Mouse (Mus musculus) left cerebral cortex, adult 2 months (tissue): ENCODE results near the gene Smoc1. TPM values are rescaled to one million over a fixed set of nuclear protein-coding genes. Genes with fewer than 3 reads are reported as not detected.

Experiments
- DNase-seq, 2 experiments: peaks; one replicate each; pipeline ENCODE4 v3.0.0; 2021 to 2022; ENCODE audit warnings: low spot score in 2 of 2, mixed read lengths in 1 of 2; ENCODE audit errors: extremely low spot score in 1 of 2
- H3K27ac ChIP-seq: fragments of 200-600 bp; 2 replicates; pipeline ENCODE4 v1.8.1; 2022
- H3K4me3 ChIP-seq: fragments of 200-600 bp; 2 replicates; pipeline ENCODE4 v1.8.1; 2022
- CTCF ChIP-seq: fragments of 200-600 bp; IDR thresholded peaks from 2 replicates; pipeline ENCODE4 v1.8.1; 2022; ENCODE audit warnings: antibody characterized with exemption, mild to moderate bottlenecking, moderate library complexity
- intact Hi-C: fragments of 180-260 bp; cut with DNase I; formaldehyde crosslinking; loops from one replicate; pipeline ENCODE4 v1.15.1; 2025
- total RNA-seq, 2 experiments: library from RNA; stranded (reverse); gene quantifications; 2 replicates each; pipeline ENCODE4 v1.2.3; 2021

Smoc1 gene
- total RNA-seq, 2 experiments from 2014 or later = 8.8 to 9.6 TPM

DNA sequence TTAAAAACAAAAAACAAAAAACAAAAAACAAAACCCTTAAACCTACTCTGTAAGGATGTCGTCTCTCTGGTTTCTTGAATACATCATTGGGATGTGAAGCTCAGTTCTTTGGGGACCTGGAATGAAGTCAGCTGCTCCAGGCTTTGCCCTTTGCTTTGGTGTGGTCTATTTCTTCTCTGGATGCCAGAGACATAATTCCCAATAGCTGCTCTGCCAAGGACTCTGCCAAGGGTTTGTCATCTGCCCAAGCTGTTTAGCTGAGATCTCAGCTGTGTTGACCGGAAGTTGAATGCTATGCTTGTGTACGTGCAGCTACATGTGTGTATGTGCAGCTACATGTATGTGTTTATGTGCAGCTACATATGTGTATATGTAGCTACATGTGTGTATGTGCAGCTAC is 83.4 kb downstream of the Smoc1 start:
- no peak overlapping the region for H3K4me3 ChIP-seq
- H3K27ac ChIP-seq = no peak overlapping the region
- no peak for TF ChIP-seq CTCF
- intact Hi-C loops = no loop called here
- no peak for DNase-seq

DNA sequence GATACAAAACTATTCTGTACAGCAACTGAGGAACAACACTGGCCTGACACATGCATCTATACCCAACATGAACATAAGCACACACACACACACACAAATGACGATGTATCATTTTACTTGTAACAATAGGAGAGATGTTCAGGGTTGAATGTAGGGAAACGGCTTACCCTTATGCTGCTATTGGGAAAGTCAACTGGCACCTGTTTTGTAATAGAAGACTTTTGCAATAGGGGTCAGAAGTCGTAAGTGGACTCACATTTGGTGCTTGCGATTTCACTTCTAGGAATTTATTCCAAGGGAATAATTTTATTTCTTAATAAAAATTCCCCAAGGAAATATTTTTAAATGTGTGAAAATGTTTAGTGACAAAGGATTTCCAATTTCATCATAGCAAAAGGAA is 85.7 kb downstream of the Smoc1 start:
- no peak for TF ChIP-seq CTCF
- Histone ChIP-seq H3K4me3 (no peak overlapping the region), H3K27ac (no peak overlapping the region)
- intact Hi-C loops = no loop called here
- DNase-seq = no peak

DNA sequence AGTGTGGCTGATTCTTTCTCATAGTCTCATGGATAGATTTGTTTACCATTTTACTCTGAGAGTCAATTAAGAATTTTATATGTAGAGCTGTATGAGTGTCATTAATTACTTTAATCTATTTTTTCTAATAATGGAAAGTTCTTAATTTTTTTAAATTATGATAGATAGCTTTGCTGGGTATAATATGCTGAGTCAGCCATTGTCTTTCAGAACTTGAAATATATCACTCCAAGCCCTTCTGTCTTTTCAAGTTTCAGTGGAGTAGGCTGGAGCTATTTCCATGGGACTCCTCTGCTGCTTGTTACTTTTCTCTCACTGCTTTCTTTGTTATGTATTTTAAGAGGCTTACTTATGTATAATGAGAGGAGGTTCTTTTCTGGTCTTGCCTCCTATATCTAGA is 93.7 kb downstream of the Smoc1 start:
- no peak for DNase-seq
- intact Hi-C loops = no loop called here
- Histone ChIP-seq H3K4me3 (no peak overlapping the region), H3K27ac (no peak overlapping the region)
- no peak for TF ChIP-seq CTCF

DNA sequence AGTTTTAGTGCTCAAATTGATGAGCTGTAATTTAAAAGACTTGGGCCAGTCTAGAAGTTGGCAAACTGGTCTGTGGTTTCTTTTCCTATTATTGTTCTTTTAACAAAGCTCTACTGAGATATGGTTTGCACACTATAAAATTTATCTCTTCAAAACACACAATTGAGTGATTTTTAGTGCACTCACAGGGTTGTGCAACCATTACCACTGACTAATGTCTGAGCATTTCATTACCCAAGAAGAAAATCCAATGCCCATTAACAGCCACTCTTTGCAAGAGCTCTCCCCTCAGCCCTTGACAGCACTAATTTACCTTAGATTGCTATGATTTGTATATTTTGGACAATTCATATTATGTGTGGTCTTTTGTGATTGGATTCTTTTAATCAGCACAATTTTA is 97.2 kb downstream of the Smoc1 start:
- no peak overlapping the region for H3K4me3 ChIP-seq
- TF ChIP-seq CTCF = no peak
- H3K27ac ChIP-seq = no peak overlapping the region
- no peak for DNase-seq
- intact Hi-C loops = no loop called here

DNA sequence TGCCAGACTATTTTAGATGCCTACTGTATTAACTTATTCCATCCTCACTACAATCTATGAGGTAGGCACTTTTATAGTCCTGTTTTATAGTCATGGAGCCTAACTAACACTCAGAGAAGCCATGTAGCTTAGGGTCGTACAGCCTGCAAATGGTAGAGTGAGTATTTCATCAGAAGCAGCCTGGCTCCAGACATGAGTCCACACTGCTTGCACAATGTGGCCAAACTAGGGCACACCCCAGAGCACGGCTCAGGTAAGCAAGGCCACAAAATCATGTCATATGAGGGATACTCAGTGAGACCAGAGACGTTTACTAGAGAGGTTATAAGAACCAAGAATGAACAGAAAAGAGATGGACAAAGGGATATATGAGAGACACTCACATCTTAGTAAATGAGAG is 100.2 kb downstream of the Smoc1 start:
- intact Hi-C loops = no loop called here
- TF ChIP-seq CTCF = no peak
- H3K4me3 ChIP-seq = no peak overlapping the region
- no peak overlapping the region for H3K27ac ChIP-seq
- DNase-seq = no peak

DNA sequence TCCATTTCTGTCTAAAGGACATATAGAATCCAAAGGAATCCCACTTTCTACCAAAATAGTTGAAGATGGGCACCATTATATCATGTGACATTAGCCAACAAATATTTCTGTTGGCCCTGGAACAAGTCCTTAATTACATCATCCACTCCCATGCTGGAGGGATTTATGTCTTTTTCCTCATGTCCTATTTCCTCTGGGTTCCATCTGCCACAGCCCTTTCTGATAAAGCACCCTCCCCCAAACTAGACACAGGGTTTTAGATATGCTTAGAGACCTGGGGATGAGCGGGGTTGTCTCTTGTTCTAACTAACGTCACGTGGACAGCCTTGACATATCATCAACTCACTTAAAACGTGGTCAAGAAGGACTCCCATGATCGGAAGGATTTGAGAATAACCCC is 102.1 kb downstream of the Smoc1 start:
- no peak overlapping the region for H3K27ac ChIP-seq
- no peak for DNase-seq
- intact Hi-C loops = no loop called here
- no peak overlapping the region for H3K4me3 ChIP-seq
- no peak for TF ChIP-seq CTCF

DNA sequence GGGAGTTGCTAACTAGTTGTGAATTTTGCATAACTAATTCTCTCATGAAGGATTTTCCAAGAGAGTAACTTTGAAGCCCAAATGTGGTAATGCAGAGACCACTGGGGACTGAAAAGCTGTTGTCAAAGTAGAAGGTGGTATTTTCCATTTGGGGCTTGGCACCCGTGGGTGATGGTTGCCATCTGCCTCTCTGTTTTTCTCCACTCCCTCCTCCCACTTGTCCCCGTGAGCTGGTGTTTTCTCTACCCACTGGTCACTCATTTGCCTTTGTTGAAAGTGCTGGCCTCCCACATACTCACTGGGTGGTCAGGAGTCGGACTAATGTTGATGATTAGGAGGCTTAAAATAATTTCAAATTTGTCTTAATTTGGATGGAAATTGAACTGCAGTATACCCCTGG is 104.1 kb downstream of the Smoc1 start:
- H3K27ac ChIP-seq = no peak overlapping the region
- TF ChIP-seq CTCF = no peak
- no peak for DNase-seq
- no peak overlapping the region for H3K4me3 ChIP-seq
- intact Hi-C loops = no loop called here

DNA sequence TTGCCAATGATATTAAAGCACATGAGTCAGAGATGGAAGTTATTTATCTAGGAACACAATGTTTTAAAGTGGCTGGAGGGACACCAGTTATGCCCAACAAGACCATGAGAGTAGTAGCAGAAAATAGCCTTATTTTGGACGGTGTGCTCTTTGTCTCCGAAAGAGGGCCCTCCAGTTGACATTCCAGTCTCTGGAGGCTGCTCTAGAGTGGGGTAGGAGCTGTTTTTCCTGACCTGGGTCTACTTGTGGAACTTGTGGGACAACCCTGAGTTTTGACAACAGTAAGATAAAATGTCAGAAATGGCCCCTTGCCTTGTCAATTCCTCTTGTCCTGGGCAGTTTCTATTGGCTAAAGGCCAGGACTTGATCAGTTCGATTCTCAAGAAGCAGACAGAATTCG is 104.5 kb downstream of the Smoc1 start:
- H3K4me3 ChIP-seq = no peak overlapping the region
- intact Hi-C loops = no loop called here
- no peak for DNase-seq
- TF ChIP-seq CTCF = no peak
- no peak overlapping the region for H3K27ac ChIP-seq

DNA sequence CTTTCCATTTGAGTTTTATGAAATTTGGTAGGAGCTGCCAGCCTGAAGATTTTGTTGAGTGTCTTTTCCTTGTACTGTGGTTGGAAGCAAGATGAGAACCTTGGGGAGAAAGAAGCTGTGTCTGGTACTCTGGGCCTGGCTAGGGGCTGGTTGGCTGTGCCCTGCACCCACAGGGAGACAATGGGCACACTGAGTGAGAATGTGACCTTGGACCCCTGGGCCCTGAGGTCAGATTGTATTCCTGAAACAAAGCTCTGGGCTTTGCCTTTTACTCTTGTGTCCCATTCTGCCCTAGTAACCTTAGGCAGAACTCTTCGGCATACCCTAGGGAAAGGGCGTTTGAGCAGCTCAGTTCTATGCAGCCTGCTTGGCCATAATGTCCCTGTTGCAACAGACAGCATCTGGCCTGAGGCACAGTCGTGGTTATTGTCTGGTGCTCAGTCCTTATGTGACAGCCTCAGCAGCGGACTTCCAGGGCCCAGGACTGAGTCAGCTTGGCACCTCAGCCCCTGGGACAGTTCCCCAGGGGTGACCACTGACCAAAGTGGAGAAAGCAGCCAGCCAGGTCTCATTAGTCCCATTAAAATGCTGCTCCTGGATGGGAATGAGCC is 106.6 kb downstream of the Smoc1 start:
- intact Hi-C loops = no loop called here
- no peak for DNase-seq
- Histone ChIP-seq H3K27ac (no peak overlapping the region), H3K4me3 (no peak overlapping the region)
- no peak for TF ChIP-seq CTCF

DNA sequence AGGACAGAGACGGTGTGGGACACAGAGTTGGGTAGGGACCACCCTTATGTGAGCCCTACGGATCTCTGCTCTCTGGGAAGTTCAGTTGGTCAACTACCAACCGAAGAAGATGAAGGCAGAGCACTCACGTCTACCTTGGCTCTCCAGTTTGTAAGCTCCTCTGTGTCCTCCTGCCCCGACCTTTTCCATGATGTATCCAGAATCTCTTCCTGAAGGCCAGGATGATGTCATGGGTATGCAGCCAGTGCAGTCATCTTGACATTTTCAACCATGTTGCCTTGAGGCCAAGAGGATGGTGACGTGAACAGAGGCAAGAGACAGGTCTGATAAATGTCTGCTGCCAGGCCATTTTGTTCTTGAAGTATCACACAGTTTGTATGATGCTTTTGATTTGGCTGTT is 111.6 kb downstream of the Smoc1 start:
- no peak overlapping the region for H3K27ac ChIP-seq
- TF ChIP-seq CTCF = no peak
- no peak overlapping the region for H3K4me3 ChIP-seq
- intact Hi-C loops = loop anchor here (5.0 kb wide), 1 partner anchor 111 kb away; the partner anchor contains the start of gene Smoc1
- no peak for DNase-seq

DNA sequence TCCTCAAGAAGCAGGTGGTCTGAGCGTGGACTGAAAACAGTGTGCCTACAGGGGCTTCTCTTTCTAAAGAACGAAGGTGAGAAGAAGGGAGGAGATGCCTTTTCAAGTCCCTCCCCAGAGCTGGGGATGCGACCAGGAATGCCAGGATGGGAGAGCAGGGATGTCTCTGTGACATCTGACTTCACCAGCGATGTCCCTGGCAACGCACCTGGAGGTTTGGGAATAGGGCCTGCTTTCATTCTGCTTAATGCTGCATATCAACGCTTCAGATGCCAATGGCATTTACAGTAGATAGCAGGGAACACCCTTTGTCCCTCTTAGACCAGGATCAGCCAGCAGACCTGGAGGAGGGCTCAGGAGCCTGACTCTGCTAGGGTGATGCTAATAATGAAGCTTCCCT is 112.9 kb downstream of the Smoc1 start:
- TF ChIP-seq CTCF = no peak
- no peak for DNase-seq
- Histone ChIP-seq H3K4me3 (no peak overlapping the region), H3K27ac (no peak overlapping the region)
- intact Hi-C loops = loop anchor here (5.0 kb wide), 1 partner anchor 112 kb away; the partner anchor contains the start of gene Smoc1

DNA sequence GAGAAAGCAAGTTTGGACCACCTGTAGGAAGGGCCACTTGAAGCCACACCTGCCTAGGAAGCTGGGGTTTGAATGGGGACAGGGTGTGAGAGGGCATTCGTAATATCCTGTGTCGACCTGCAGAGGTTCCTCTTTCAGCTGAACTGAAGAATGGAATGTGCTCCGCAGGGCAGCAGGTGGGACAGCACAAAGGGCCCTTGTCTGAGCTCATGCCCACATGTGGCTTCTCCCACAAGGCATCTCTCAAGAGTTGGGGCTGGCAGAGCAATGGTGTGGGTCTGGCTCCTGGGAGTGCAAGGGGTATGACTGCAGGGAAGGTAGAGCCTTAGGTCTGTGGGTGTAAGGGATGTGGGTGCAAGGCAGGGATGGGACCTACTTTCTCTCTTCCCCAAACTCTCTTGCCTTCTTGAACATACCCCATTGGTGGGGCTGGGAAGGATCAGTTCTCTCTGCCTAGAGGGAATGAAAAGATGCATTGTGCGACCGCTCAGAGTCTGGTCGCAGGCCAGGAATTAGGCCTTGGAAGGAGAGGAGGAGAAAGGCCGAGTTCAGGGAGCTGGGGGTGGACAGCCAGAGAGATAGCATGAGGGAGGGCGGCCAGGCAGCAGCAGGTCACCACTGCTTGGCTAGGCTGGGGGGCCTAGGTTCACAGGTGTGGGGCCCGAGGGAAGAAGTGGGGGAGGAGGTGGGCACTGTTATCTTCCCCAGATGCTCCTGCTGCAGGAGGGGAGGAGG is 114.2 kb downstream of the Smoc1 start:
- DNase-seq = peak in 1 of 2 experiments; percentile 16
- H3K27ac ChIP-seq = peak overlapping the region; percentile 53
- intact Hi-C loops = loop anchor here (2.0 kb wide), 1 partner anchor 34 kb away; no protein-coding TSS in a partner anchor
- TF ChIP-seq CTCF = no peak
- no peak overlapping the region for H3K4me3 ChIP-seq

DNA sequence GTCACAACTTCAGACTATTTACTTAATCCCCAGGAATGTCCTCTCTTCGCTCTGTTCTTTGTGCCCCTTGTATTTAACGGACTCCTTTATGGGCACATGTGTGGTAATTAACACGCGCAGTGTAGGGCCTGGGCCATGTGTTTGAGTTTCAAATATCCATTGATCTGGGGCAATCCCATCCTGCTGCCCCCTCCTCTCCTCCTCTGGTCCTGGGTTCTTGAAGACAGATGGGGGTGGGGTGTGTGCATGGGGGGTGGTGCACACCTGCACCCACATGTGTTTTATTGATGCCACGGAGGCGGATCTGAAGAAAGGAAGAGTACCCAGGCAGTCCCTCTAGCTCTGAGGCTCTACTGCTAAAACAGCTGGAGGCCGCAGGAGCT is 114.7 kb downstream of the Smoc1 start:
- no peak overlapping the region for H3K4me3 ChIP-seq
- intact Hi-C loops = loop anchor here (2.0 kb wide), 1 partner anchor 35 kb away; no protein-coding TSS in a partner anchor
- no peak for DNase-seq
- H3K27ac ChIP-seq = no peak overlapping the region
- no peak for TF ChIP-seq CTCF
